Mouse (Mus musculus): ENCODE results near the gene Tex21. TPM values are rescaled to one million over a fixed set of nuclear protein-coding genes. Genes with fewer than 3 reads are reported as not detected.
A peak's percentile ranks its signal among the peaks of the same experiment; 100 is the strongest.

The Tex21 gene
- polyA plus RNA-seq, 1 experiment from 2014 or later: not detected

GRCm38 (mm10) chr12:76264325-76264965 lies 17.9 kb upstream of the Tex21 start:
- H3K4me3 ChIP-seq (ENCODE audit: low read depth, low read length): no peak overlapping the region
- no peak overlapping the region for H3K9ac ChIP-seq (ENCODE audit: low read depth, low read length)
- H3K27ac ChIP-seq (ENCODE audit: low read length): no peak overlapping the region
- ATAC-seq (ENCODE audit: low read depth): no peak
- H3K27me3 ChIP-seq (ENCODE audit: control insufficient read depth, insufficient read depth, low read depth, low read length): no peaks in the 10 kb centered on the region
- no peaks in the 10 kb centered on the region for H3K9me3 ChIP-seq (replicated peaks; ENCODE audit: control insufficient read depth, low read length)
- H3K4me2 ChIP-seq (ENCODE audit: low read depth, low read length): no peak overlapping the region
- H3K36me3 ChIP-seq (ENCODE audit: control insufficient read depth, insufficient read depth): 0 out of 2 replicates have a peak, but pooled peaks cover 3% of the 10 kb centered on the region
- WGBS (ENCODE audit: insufficient replicate concordance): 72% methylated on average over 9 of the region's 9 CpGs
- H3K4me1 ChIP-seq (ENCODE audit: control insufficient read depth, low read depth, low read length): peaks cover 17% of the 10 kb centered on the region

- H3K9me3 ChIP-seq (replicated peaks; ENCODE audit: control insufficient read depth, low read length): no peaks in the 10 kb centered on the region
- H3K4me2 ChIP-seq (ENCODE audit: low read depth, low read length): peak overlapping the region; percentile 31
- H3K4me3 ChIP-seq (ENCODE audit: low read depth, low read length): no peak overlapping the region
- peak overlapping the region; percentile 66 for H3K27ac ChIP-seq (ENCODE audit: low read length)
- ATAC-seq (ENCODE audit: low read depth): peak; percentile 60
- H3K9ac ChIP-seq (ENCODE audit: low read depth, low read length): no peak overlapping the region
- H3K36me3 ChIP-seq (ENCODE audit: control insufficient read depth, insufficient read depth): 0 out of 2 replicates have a peak, but pooled peaks cover 3% of the 10 kb centered on the region
- WGBS (ENCODE audit: insufficient replicate concordance): 63% methylated on average over 1 of the region's 1 CpGs
- H3K27me3 ChIP-seq (ENCODE audit: control insufficient read depth, insufficient read depth, low read depth, low read length): no peaks in the 10 kb centered on the region
- H3K4me1 ChIP-seq (ENCODE audit: control insufficient read depth, low read depth, low read length): peaks cover 16% of the 10 kb centered on the region
Observed at GRCm38 (mm10) chr12:76263876-76264275, 17.3 kb upstream of the Tex21 start.

GRCm38 (mm10) chr12:76262918-76263317 lies 16.4 kb upstream of the Tex21 start:
- Histone ChIP-seq H3K27ac (ENCODE audit: low read length) (peak overlapping the region; percentile 66), H3K4me3 (ENCODE audit: low read depth, low read length) (no peak overlapping the region), H3K36me3 (ENCODE audit: control insufficient read depth, insufficient read depth) (0 out of 2 replicates have a peak, but pooled peaks cover 3% of the 10 kb centered on the region), H3K4me1 (ENCODE audit: control insufficient read depth, low read depth, low read length) (peaks cover 8% of the 10 kb centered on the region), H3K9ac (ENCODE audit: low read depth, low read length) (no peak overlapping the region), H3K9me3 (replicated peaks; ENCODE audit: control insufficient read depth, low read length) (no peaks in the 10 kb centered on the region), H3K27me3 (ENCODE audit: control insufficient read depth, insufficient read depth, low read depth, low read length) (no peaks in the 10 kb centered on the region), H3K4me2 (ENCODE audit: low read depth, low read length) (no peak overlapping the region)
- WGBS (ENCODE audit: insufficient replicate concordance): 74% methylated on average over 4 of the region's 4 CpGs
- peak; percentile 62 for ATAC-seq (ENCODE audit: low read depth)

- ATAC-seq (ENCODE audit: low read depth): no peak
- H3K27me3 ChIP-seq (ENCODE audit: control insufficient read depth, insufficient read depth, low read depth, low read length): no peaks in the 10 kb centered on the region
- H3K9ac ChIP-seq (ENCODE audit: low read depth, low read length): no peak overlapping the region
- no peak overlapping the region for H3K4me2 ChIP-seq (ENCODE audit: low read depth, low read length)
- WGBS (ENCODE audit: insufficient replicate concordance): 64% methylated on average over 4 of the region's 4 CpGs
- 0 out of 2 replicates have a peak, but pooled peaks cover 3% of the 10 kb centered on the region for H3K36me3 ChIP-seq (ENCODE audit: control insufficient read depth, insufficient read depth)
- no peaks in the 10 kb centered on the region for H3K9me3 ChIP-seq (replicated peaks; ENCODE audit: control insufficient read depth, low read length)
- no peak overlapping the region for H3K4me3 ChIP-seq (ENCODE audit: low read depth, low read length)
- H3K4me1 ChIP-seq (ENCODE audit: control insufficient read depth, low read depth, low read length): peaks cover 15% of the 10 kb centered on the region
- no peak overlapping the region for H3K27ac ChIP-seq (ENCODE audit: low read length)
Observed at GRCm38 (mm10) chr12:76261556-76261955, 15.0 kb upstream of the Tex21 start.

- H3K4me1 ChIP-seq (ENCODE audit: control insufficient read depth, low read depth, low read length): peaks cover 24% of the 10 kb centered on the region
- H3K4me3 ChIP-seq (ENCODE audit: low read depth, low read length): no peak overlapping the region
- H3K9me3 ChIP-seq (replicated peaks; ENCODE audit: control insufficient read depth, low read length): no peaks in the 10 kb centered on the region
- H3K4me2 ChIP-seq (ENCODE audit: low read depth, low read length): no peak overlapping the region
- no peak for ATAC-seq (ENCODE audit: low read depth)
- no peak overlapping the region for H3K9ac ChIP-seq (ENCODE audit: low read depth, low read length)
- no peaks in the 10 kb centered on the region for H3K27me3 ChIP-seq (ENCODE audit: control insufficient read depth, insufficient read depth, low read depth, low read length)
- H3K36me3 ChIP-seq (ENCODE audit: control insufficient read depth, insufficient read depth): no peaks in the 10 kb centered on the region
- H3K27ac ChIP-seq (ENCODE audit: low read length): no peak overlapping the region
- 69% methylated on average over 3 of the region's 3 CpGs for WGBS (ENCODE audit: insufficient replicate concordance)
Observed at GRCm38 (mm10) chr12:76260673-76261072, 14.1 kb upstream of the Tex21 start.

- Histone ChIP-seq H3K27ac (ENCODE audit: low read length) (peak overlapping the region; percentile 87), H3K36me3 (ENCODE audit: control insufficient read depth, insufficient read depth) (no peaks in the 10 kb centered on the region), H3K9ac (ENCODE audit: low read depth, low read length) (peak overlapping the region; percentile 78), H3K4me1 (ENCODE audit: control insufficient read depth, low read depth, low read length) (peaks cover 24% of the 10 kb centered on the region), H3K4me3 (ENCODE audit: low read depth, low read length) (peak overlapping the region; percentile 78), H3K4me2 (ENCODE audit: low read depth, low read length) (peak overlapping the region; percentile 99), H3K9me3 (replicated peaks; ENCODE audit: control insufficient read depth, low read length) (no peaks in the 10 kb centered on the region), H3K27me3 (ENCODE audit: control insufficient read depth, insufficient read depth, low read depth, low read length) (no peaks in the 10 kb centered on the region)
- 3% methylated on average over 17 of the region's 17 CpGs for WGBS (ENCODE audit: insufficient replicate concordance)
- ATAC-seq (ENCODE audit: low read depth): no peak
Observed at GRCm38 (mm10) chr12:76256114-76256843, 9.7 kb upstream of the Tex21 start.

GRCm38 (mm10) chr12:76255499-76255875 lies 8.9 kb upstream of the Tex21 start:
- peak; percentile 8 for ATAC-seq (ENCODE audit: low read depth)
- H3K9ac ChIP-seq (ENCODE audit: low read depth, low read length): peak overlapping the region; percentile 78
- under 1% methylated on average over 11 of the region's 11 CpGs for WGBS (ENCODE audit: insufficient replicate concordance)
- peaks cover 24% of the 10 kb centered on the region for H3K4me1 ChIP-seq (ENCODE audit: control insufficient read depth, low read depth, low read length)
- H3K36me3 ChIP-seq (ENCODE audit: control insufficient read depth, insufficient read depth): no peaks in the 10 kb centered on the region
- no peaks in the 10 kb centered on the region for H3K27me3 ChIP-seq (ENCODE audit: control insufficient read depth, insufficient read depth, low read depth, low read length)
- H3K4me3 ChIP-seq (ENCODE audit: low read depth, low read length): peak overlapping the region; percentile 78
- H3K27ac ChIP-seq (ENCODE audit: low read length): peak overlapping the region; percentile 87
- H3K4me2 ChIP-seq (ENCODE audit: low read depth, low read length): peak overlapping the region; percentile 99
- H3K9me3 ChIP-seq (replicated peaks; ENCODE audit: control insufficient read depth, low read length): no peaks in the 10 kb centered on the region

- H3K27ac ChIP-seq (ENCODE audit: low read length): peak within 1 kb of the TSS; percentile 87
- H3K27me3 ChIP-seq (ENCODE audit: control insufficient read depth, insufficient read depth, low read depth, low read length): no peaks in the 10 kb centered on the region
- H3K4me3 ChIP-seq (ENCODE audit: low read depth, low read length): peak within 1 kb of the TSS; percentile 78
- H3K9ac ChIP-seq (ENCODE audit: low read depth, low read length): peak within 1 kb of the TSS; percentile 78
- H3K4me1 ChIP-seq (ENCODE audit: control insufficient read depth, low read depth, low read length): peaks cover 24% of the 10 kb centered on the region
- peak; percentile 98 for ATAC-seq (ENCODE audit: low read depth)
- peak within 1 kb of the TSS; percentile 99 for H3K4me2 ChIP-seq (ENCODE audit: low read depth, low read length)
- WGBS (ENCODE audit: insufficient replicate concordance): 2% methylated on average over 43 of the region's 43 CpGs
- H3K9me3 ChIP-seq (replicated peaks; ENCODE audit: control insufficient read depth, low read length): no peaks in the 10 kb centered on the region
- no peaks in the 10 kb centered on the region for H3K36me3 ChIP-seq (ENCODE audit: control insufficient read depth, insufficient read depth)
Observed at GRCm38 (mm10) chr12:76254725-76255498, 8.4 kb upstream of the Tex21 start, which contains the start of gene Mthfd1. Gene Mthfd1, plus strand, starts transcription at chr12:76255298.

Measured in liver, embryonic 16.5 days (tissue).